Mouse (Mus musculus): Measurements from ENCODE around the gene Rusc1. TPM values are rescaled to one million over a fixed set of nuclear protein-coding genes. Genes with fewer than 3 reads are reported as not detected.
"Not testable (repeated sequence)": the region's sequence is repeated elsewhere in the genome, so short reads cannot be mapped to it uniquely, and the experiment has no call there.

Gene Rusc1
- total and polyA plus RNA-seq, 3 experiments = 23.3 to 66.6 (median 32.5) TPM

DNA sequence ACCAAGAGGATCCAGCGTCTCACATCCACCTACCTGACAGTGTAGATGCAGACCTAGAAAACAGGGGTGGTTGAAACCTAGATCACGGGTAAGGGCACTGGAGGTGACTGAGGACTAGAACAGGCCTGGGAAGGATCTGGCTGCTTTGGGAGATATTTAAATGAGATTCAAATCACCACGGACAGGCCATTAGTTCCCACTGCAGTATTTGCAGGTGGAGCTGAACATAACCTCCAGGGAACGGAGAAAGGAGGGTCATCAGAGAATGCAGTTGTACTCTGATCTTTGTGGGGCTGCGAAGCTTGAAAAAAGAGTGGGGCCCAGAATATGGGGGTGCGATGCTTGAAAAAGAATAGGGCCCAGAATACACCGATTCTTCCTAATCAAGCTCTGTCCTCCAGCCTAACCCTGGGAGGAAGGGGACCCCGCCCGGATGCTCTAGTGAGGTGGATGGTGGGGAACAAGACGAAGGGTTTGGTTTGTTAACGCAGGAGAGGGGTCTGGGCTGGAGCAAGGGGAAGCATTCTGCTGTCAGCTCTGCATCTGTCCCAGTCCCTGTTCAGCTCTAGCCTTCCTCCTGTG, 511 bp downstream of the Rusc1 start:
- no peak for DNase-seq

DNA sequence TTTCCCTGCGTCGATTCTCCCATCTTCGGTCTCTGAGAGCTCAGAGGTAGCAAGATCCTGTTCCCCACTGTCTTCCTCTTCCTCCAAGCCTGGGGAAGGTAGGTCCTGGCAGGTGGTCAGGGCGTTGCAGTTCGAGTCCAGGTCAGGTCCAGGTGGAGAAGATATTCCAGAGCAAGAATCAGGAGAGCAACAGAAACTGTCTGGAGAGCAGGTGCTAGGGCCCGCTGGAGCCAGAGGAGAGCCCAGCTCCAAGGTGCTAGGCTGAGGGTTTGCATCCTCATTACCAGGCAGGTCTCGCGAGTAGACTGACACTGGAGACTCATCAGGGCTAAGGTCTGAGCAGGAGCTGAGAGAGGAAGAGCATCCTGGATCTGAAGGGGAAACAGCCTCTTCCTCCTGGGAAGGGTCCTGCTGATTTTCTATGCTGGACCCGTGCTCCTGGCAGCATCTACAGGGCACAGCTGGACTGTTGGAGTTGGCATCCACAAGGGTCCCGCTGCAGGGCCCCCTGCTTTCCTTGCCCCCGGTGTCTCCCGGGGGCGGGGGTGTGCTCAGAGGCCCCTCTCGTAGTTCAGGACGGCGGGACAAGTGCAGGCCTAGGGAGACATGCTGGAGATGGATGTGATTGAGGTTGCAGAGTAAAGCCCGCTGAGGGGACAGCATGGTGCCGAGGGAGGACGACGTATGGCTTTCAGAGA, 1.2 kb downstream of the Rusc1 start:
- peak; percentile 14 for DNase-seq

DNA sequence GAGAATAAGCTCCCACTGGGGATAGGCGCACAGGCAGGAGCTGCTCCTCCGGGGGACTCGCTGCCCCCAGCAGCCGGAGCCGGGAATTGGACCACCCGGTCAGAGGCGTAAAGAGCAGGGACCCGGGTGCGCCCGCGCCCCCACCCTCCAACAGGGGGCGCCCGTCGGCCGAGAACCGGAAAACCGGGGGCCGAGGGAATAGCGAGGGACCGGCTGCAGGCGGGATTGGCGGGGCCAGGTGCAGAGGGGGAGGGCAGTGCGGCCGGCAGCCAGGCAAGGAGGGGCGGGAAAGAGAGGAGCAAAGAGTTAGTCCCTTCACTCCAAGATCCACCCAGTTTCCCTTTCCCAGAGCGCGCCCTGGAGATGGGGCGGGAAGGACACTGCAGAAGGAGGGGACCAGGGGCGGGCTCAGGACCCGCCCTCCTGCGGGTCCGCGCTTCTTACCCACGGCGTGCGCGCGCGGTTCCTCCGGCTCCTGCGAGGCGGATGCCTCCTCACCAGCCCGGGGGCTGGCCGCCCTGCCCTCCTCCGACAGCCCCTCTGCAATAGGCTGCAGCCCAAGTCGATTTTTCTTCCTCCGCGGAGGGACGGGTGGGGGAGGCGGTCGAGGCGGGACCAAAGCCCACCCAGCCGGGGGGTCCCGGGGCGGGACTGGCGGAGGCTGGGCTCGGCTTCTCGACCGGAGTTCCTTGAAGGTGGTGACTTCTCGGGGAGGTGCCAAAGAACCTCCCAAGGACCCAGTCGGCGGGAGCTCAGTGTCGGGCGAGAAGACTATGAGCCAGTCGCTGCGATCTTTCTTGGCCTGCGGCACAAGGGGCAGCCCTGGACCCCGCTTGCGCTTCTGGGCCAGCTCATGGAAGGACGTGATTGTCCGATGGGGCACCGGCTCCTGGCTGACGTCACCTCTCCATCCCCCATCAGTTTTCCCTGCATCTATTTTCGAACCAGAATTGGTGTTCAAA, 2.1 kb downstream of the Rusc1 start:
- DNase-seq = peak; percentile 91

DNA sequence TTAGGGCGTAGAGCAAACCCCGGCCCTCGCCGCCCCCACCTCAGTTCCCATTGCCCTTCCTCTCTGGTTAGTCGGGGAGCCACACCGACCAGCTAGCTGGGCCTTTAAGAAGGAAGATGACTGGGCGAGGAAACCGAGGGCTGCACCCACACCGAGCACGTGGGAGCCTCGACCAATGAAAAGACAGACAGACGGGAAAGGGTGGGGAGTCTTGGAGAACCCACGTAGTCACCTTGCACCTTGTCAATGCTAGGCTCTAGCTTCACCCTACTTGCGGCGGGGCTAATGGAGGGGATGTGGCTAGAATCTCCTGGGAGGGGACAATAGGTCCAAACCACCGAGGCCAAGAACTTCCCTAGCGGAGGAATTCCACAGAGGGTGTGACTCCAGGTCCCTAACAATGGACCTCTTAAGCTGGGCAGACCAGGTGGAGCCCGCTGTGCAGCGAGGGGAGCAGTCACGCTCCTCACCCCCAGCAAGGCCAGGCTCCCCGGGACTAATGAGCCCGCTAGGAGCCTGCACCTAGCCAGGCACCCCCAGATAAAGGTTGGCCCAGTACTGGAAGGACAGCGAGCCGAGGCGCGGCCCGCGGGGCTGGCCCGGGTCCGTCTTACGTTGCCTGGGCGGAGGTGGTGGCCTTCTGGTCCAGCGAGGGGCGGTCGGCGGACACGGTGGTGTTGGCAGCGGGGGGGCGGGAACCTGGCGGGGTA, 3.1 kb downstream of the Rusc1 start:
- peak; percentile 94 for DNase-seq

DNA sequence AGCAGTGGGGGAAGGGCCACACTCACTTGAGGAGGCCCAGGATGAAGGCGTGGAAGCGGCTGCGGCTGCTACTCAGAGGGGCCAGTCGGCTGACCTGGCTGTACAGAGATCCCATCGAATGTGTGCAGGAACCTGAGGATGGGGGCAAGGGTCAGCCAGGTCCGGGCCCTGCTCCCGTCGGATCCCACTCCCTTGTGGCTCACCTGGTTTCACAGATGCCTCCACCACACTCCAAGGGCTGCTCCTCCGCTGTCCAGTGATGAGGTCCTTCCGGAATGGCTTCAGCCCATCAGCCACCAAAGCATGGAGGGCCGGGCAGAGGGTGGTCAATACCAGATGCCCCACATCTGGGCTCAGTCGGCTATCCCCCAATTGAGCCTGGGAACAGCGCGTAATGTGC, 4.1 kb downstream of the Rusc1 start:
- DNase-seq = peak; percentile 17

DNA sequence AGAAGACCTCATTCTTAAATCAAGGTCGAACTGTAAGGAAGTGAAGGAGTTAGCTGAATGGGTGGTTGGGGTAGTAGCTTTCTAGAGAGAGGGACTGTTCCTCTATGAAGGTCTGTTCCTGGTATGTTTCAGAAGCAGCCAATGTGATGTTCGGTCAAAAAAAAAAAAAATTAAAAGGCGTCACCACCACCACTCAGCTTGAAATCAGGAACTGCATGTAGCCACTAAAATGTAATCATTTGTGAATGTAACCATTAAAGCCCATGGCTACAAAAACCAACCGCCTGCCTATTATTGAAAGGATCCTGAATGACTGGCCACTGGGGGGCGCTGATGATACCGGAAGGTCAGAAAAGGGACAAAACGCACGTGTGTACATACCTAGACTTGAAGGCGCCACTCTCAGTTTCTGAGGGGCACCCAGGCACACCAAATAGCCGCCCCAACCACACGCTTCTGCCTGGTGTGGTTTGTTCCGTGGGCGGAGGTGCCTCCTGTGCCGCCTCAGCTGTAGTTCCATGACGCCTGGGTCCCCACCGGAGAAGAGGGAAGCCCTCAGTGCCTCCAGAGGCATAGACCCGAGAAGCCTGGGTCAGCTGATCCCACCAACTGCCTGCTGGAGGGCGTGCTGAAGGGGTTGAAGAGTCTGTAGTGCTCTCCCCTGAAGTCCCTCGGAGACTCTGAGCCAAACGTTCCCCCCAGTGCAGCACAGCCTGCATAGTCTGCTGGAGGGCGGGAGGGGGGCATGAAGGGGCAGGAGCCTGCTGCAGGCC, 5.6 kb downstream of the Rusc1 start:
- DNase-seq = peak; percentile 72

DNA sequence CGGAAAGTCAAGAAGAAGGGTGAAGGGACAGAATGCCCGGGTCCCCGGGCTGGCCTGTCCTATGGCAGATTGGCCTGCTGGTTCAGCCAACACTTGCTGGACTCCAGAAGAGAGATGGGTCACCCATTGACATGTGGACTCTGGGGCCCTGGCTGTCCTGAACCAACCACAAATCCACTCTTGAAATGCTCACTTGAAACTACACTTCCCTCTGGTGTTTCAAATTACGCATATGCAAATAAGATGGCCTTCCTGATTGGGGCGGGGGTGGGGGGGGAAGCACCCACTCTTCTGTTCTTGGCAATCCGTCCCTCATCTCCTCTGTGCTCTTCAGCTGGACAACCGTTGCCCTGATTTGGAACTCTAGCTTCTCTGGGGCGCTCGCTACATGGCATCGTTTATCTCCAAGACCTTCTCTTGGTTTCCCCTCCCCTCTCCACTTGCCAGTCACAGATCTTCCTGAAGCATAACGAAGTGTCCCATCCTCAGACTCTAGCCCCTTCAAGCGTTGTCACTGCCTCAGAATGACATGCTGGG, 8.4 kb downstream of the Rusc1 start:
- DNase-seq = no peak

DNA sequence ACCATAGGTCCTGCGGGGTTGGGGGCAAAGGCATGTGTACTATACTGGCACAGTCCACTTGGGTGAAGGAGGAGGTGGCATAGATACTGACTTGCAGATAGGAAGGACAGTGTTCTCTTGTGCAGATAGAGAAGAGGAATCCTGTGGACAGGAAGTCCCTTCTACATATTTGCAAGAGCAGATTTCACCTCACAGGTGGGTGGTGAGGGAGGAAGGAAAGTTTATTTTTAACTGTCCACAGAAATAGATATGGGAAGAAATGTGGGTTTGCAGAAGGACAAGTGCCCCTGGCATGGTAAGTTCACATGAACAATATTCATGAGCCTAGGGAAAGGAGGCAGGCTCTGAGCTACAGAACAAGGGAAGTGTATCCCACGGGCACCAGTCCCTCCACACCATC, 9.0 kb downstream of the Rusc1 start:
- no peak for DNase-seq

DNA sequence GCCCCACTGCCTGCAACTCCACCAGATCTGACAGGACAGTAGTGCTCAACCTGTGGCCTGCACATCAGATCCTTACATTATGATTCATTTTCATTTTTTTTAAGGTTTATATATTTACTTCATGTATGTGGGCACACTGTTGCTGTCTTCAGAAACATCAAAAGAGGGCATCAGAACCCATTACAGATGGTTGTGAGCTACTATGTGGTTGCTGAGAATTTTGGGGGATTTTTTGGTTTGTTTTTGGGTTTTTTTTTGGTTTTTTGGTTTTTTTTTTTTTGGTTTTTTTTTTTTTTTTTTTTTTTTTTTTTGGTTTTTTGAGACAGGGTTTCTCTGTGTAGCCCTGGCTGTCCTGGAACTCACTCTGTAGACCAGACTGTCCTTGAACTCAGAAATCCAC, 10.8 kb downstream of the Rusc1 start:
- not testable (repeated sequence) for DNase-seq

DNA sequence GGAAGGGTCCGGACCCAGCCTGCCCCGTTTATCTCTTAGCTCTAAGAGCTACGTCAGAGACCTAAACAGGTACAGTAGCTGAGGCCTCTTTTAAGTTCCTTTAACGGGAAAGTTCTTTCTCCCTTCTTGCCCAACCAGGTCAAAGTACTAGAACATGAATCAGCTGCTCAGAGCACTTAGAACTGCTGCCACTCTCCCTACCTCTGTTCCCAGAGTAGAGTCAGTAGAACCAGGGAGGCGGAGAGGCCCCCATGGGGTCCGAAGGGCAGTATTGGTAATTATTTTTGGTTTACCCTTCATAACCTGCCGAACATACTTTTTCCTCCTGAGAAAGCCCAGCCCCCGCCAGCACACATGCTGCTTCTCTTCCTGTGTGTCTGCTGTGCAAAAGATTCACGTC, 15.7 kb downstream of the Rusc1 start:
- DNase-seq = no peak

DNA sequence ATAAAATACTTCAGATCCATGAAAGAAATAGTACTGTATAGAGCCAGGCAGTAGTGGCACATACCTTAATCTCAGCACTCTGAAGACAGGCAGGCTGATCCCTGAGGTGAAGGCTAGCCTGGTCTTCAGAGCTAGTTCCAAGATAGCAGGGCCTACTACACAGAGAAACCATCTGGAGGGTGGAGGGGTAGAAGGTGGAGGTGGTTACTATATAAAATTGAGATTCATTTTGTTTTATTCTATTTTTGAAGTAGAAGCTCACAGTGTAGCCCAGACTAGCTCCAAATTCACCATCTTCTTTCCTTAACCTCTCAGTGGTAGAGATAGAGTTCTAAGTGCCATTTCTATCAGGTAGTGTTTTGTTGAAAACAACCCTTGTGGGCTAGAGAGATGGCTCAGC, 25.8 kb downstream of the Rusc1 start:
- no peak for DNase-seq

DNA sequence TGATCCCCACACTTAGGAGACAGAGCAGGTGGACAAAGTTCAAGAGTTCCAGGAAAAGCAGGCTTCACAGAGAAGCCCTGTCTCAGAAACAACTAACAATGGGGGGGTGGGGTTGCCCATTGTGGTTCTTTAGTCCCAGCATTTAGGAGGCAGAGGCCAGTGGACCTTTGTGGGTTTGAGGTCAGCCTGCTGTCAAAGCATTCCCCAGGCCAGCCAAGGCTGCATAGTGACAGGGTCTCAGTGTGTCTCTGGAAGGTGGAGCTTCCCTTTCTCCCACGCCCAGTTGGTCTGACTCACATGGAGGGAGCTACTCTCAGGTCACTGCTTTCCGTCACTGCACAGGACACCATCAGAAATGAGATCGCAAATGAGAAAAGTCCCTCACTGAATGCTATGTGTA, 31.4 kb downstream of the Rusc1 start:
- peak; percentile 10 for DNase-seq

DNA sequence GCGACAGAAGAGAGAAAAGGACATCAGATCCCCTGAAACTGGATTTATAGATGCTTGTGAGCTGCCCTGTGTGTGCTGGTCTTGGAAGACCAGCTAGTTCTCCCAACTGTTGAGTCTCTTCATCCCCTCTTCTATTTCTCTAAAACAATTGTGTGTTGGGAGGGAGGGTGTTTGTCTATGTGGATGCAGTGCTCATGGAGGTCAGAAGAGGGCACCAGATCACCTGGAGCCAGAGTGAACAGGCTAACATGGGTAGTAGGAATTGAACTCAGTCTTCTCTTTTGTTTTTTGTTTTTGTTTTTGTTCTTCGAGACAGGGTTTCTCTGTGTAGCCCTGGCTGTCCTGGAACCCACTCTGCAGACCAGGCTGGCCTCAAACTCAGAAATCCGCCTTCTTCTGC, 34.3 kb downstream of the Rusc1 start:
- DNase-seq = peak; percentile 10

DNA sequence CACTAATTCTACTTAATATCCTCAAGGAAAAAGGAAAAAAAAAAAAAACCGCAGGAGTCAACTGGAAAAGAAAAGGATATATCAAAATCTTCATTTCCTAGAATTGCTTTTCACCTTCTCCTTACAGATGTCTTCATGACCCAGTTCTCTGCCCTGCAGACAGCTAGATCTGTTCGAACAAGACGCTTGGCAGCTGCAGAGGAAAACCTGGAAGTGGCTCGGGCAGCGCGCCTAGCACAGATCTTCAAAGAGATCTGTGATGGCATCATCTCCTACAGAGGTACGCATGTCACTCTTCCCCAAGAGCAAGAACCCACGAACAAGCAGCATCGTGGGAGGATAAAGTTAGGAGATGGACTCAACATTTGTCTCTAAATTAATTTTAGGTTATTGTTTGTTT, 34.8 kb downstream of the Rusc1 start:
- DNase-seq = no peak

DNA sequence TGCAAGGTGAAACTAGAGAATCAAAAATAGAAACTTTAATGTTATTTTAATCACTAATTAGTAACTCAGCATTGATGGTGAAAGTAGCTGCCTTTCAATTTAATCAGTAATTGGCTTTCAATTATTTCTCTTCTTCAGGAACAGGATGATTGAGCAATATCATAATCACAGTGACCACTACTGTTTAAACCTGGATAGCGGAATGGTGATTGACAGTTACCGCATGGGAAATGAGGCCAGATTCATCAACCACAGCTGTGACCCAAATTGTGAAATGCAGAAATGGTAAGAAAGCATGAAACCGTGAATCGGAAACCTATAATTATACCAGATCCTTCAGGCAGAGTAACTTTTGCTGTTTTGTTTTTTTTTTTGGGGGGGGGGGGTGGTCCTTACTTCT, 49.8 kb downstream of the Rusc1 start:
- no peak for DNase-seq

Other genes with a start within 250 kb of the Rusc1 start
- 10 to 100 TPM; 18.9 to 25.2 TPM for gene Msto1, start 179.3 kb downstream of the Rusc1 start, total RNA-seq (2021)
- 28.4 and 30.2 TPM in 2 replicates for gene Msto1, start 179.3 kb downstream of the Rusc1 start, polyA plus RNA-seq (2012; rRNA removed)
- 10 to 100 TPM; 38.3 to 57.0 TPM for gene Ash1l, start 142.7 kb downstream of the Rusc1 start, total RNA-seq (2021)
- gene Ash1l, start 142.7 kb downstream of the Rusc1 start, polyA plus RNA-seq (2012; rRNA removed) = 3.9 and 4.9 TPM in 2 replicates
- 100 to 1,000 TPM; 129 to 130 TPM for gene Dap3, start 142.1 kb downstream of the Rusc1 start, total RNA-seq (2021)
- gene Dap3, start 142.1 kb downstream of the Rusc1 start, polyA plus RNA-seq (2012; rRNA removed) = 26.2 and 30.4 TPM in 2 replicates
- not detected for gene Gm43738, start 7.8 kb upstream of the Rusc1 start, total RNA-seq (2021)
- gene Gm43738, start 7.8 kb upstream of the Rusc1 start, polyA plus RNA-seq (2012; rRNA removed) = not detected in 2 replicates
- 100 to 1,000 TPM; 208 to 632 TPM for gene Fdps, start 8.6 kb upstream of the Rusc1 start, total RNA-seq (2021)
- 253 and 549 TPM in 2 replicates for gene Fdps, start 8.6 kb upstream of the Rusc1 start, polyA plus RNA-seq (2012; rRNA removed)
- under 1 TPM in 1 of 2 experiments, not detected in 1; 0.81 TPM for gene Pklr, start 42.8 kb upstream of the Rusc1 start, total RNA-seq (2021)
- gene Pklr, start 42.8 kb upstream of the Rusc1 start, polyA plus RNA-seq (2012; rRNA removed) = 0.55 TPM in 1 of 2 replicates, not detected in the other
- gene Hcn3, start 66.9 kb upstream of the Rusc1 start, total RNA-seq (2021) = 1 to 10 TPM; 2.4 to 6.6 TPM
- 20.9 and 34.5 TPM in 2 replicates for gene Hcn3, start 66.9 kb upstream of the Rusc1 start, polyA plus RNA-seq (2012; rRNA removed)
- gene Clk2, start 71.5 kb upstream of the Rusc1 start, total RNA-seq (2021) = 10 to 100 TPM; 39.3 to 73.3 TPM
- gene Clk2, start 71.5 kb upstream of the Rusc1 start, polyA plus RNA-seq (2012; rRNA removed) = 52.2 and 63.4 TPM in 2 replicates
- gene Scamp3, start 84.2 kb upstream of the Rusc1 start, total RNA-seq (2021) = 100 to 1,000 TPM in 1 of 2 experiments, 10 to 100 TPM in 1; 87.1 to 104 TPM
- gene Scamp3, start 84.2 kb upstream of the Rusc1 start, polyA plus RNA-seq (2012; rRNA removed) = 234 and 299 TPM in 2 replicates
- gene Fam189b, start 89.8 kb upstream of the Rusc1 start, total RNA-seq (2021) = 10 to 100 TPM; 15.2 to 16.3 TPM
- 80.2 and 84.4 TPM in 2 replicates for gene Fam189b, start 89.8 kb upstream of the Rusc1 start, polyA plus RNA-seq (2012; rRNA removed)
- 10 to 100 TPM; 74.4 to 74.6 TPM for gene Gba, start 109.6 kb upstream of the Rusc1 start, total RNA-seq (2021)
- 40.2 and 43.9 TPM in 2 replicates for gene Gba, start 109.6 kb upstream of the Rusc1 start, polyA plus RNA-seq (2012; rRNA removed)
- 10 to 100 TPM in 1 of 2 experiments, 1 to 10 TPM in 1; 8.9 to 10.1 TPM for gene Thbs3, start 121.9 kb upstream of the Rusc1 start, total RNA-seq (2021)
- 10.1 and 10.2 TPM in 2 replicates for gene Thbs3, start 121.9 kb upstream of the Rusc1 start, polyA plus RNA-seq (2012; rRNA removed)
- 100 to 1,000 TPM; 150 to 174 TPM for gene Mtx1, start 133.8 kb upstream of the Rusc1 start, total RNA-seq (2021)
- gene Mtx1, start 133.8 kb upstream of the Rusc1 start, polyA plus RNA-seq (2012; rRNA removed) = 252 and 300 TPM in 2 replicates
- under 1 TPM; 0.24 to 0.32 TPM for gene Muc1, start 135.7 kb upstream of the Rusc1 start, total RNA-seq (2021)
- 0.53 and 0.85 TPM in 2 replicates for gene Muc1, start 135.7 kb upstream of the Rusc1 start, polyA plus RNA-seq (2012; rRNA removed)
- 100 to 1,000 TPM; 143 to 163 TPM for gene Krtcap2, start 152.7 kb upstream of the Rusc1 start, total RNA-seq (2021)
- gene Krtcap2, start 152.7 kb upstream of the Rusc1 start, polyA plus RNA-seq (2012; rRNA removed) = 433 and 437 TPM in 2 replicates
- 1 to 10 TPM; 1.9 to 2.3 TPM for gene Trim46, start 153.0 kb upstream of the Rusc1 start, total RNA-seq (2021)
- 6.0 and 9.1 TPM in 2 replicates for gene Trim46, start 153.0 kb upstream of the Rusc1 start, polyA plus RNA-seq (2012; rRNA removed)
- 100 to 1,000 TPM; 134 to 150 TPM for gene Dpm3, start 166.0 kb upstream of the Rusc1 start, total RNA-seq (2021)
- 509 and 645 TPM in 2 replicates for gene Dpm3, start 166.0 kb upstream of the Rusc1 start, polyA plus RNA-seq (2012; rRNA removed)
- 10 to 100 TPM; 49.9 to 54.7 TPM for gene Slc50a1, start 177.3 kb upstream of the Rusc1 start, total RNA-seq (2021)
- 153 TPM in 2 replicates for gene Slc50a1, start 177.3 kb upstream of the Rusc1 start, polyA plus RNA-seq (2012; rRNA removed)
- gene Efna1, start 187.8 kb upstream of the Rusc1 start, total RNA-seq (2021) = 10 to 100 TPM in 1 of 2 experiments, 1 to 10 TPM in 1; 8.0 to 16.6 TPM
- 17.5 and 24.0 TPM in 2 replicates for gene Efna1, start 187.8 kb upstream of the Rusc1 start, polyA plus RNA-seq (2012; rRNA removed)
- gene Efna3, start 229.7 kb upstream of the Rusc1 start, total RNA-seq (2021) = under 1 TPM; 0.26 to 0.55 TPM
- gene Efna3, start 229.7 kb upstream of the Rusc1 start, polyA plus RNA-seq (2012; rRNA removed) = 0.21 and 1.0 TPM in 2 replicates
- gene Efna4, start 244.7 kb upstream of the Rusc1 start, total RNA-seq (2021) = 1 to 10 TPM in 1 of 2 experiments, under 1 TPM in 1; 0.63 to 1.9 TPM
- gene Efna4, start 244.7 kb upstream of the Rusc1 start, polyA plus RNA-seq (2012; rRNA removed) = 1.8 and 3.5 TPM in 2 replicates